Mouse (Mus musculus): ENCODE results near the gene Nmbr. TPM values are rescaled to one million over a fixed set of nuclear protein-coding genes. Genes with fewer than 3 reads are reported as not detected.

The Nmbr gene
- not detected for polyA plus RNA-seq (2014; fragmentation: Illumina TruSeq; extraction: RNeasy Lipid Tissue Mini Kit (QIAGEN cat#74804); ENCODE audit: low read depth, low replicate concordance)

DNA sequence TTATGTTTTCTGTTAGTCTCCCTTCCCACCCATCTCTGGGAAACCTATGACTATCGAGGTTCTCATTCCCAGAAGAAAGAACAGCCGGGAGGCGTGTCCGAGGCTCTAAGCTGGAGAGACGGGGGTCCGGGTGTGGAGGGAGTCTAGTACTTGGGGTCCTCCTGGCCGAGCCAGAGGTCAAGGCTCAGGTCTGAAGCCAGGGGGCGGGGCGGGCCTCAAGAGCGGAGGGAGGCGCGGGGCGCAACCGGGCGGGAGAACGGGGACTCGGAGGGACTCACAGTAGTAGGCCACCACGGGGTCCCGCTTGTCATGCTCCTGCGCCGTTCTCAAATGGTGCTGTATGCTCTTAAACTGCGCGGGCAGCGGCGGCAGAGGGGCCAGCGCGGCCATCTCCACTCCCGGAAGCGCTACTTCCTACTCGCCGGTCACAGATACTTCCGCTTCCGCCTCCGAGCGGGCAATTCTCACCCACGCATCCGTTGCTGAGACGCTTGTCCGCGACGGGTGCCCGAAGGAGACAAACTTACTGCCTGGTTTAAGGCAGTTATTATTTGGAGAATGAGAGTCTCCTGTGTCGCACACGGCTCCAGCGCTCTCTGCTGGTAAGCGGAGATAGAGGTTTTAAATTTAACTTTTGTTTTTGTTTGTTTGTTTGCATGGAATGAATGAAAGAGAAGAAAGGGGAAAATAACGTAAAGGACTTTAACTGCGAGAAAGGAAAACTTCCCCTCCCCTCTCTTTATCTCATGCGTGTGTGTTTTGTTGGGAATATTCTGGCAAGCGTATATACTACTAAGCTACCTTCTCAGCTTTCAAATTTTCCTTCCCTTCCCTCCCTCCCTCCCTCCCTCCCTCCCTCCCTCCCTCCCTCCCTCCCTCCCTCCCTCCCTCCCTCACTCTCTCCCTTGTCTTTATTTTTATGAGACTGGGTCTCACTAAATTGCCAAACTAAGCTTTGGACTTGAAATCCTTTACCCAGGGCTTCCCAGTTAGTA is at the start of gene Nmbr, which contains the start of gene Vta1:
Gene Nmbr, plus strand, starts transcription at position 520 of the 995 bp plus-strand sequence.
Gene Vta1, minus strand, starts transcription at position 489 of the 995 bp plus-strand sequence.

GRCm38 (mm10) chr10:14718114-14718513 is 12.7 kb downstream of the Nmbr start, which contains the start of gene Gje1:
Gene Gje1, minus strand, starts transcription at chr10:14718214.

Other genes with a start within 250 kb of the Nmbr start
- 1.9 TPM for gene Adgrg6, start 159.9 kb upstream of the Nmbr start, polyA plus RNA-seq (2014; fragmentation: Illumina TruSeq; extraction: RNeasy Lipid Tissue Mini Kit (QIAGEN cat#74804); ENCODE audit: low read depth, low replicate concordance)
- 41.8 TPM for gene Vta1, start within 50 bp of the Nmbr start, polyA plus RNA-seq (2014; fragmentation: Illumina TruSeq; extraction: RNeasy Lipid Tissue Mini Kit (QIAGEN cat#74804); ENCODE audit: low read depth, low replicate concordance)
- not detected for gene Gje1, start 12.6 kb downstream of the Nmbr start, polyA plus RNA-seq (2014; fragmentation: Illumina TruSeq; extraction: RNeasy Lipid Tissue Mini Kit (QIAGEN cat#74804); ENCODE audit: low read depth, low replicate concordance)

Data from heart, adult 10 weeks (tissue).